Mouse (Mus musculus): ENCODE results near the gene Dbt. TPM values are rescaled to one million over a fixed set of nuclear protein-coding genes. Genes with fewer than 3 reads are reported as not detected.

Dbt gene
- 4.0 and 5.4 TPM in 2 replicates for polyA plus RNA-seq (2012; rRNA removed)

GRCm38 (mm10) chr3:116512904-116513716 is at the start of gene Dbt:
TSS of gene Dbt (plus strand) at chr3:116513070.

GRCm38 (mm10) chr3:116507772-116508351 is 5.0 kb upstream of the Dbt start, which contains the start of gene Rtca:
TSS of gene Rtca (minus strand) at chr3:116508208.

GRCm38 (mm10) chr3:116562408-116563094 is 49.7 kb downstream of the Dbt start, which contains the start of gene Lrrc39:
TSS of gene Lrrc39 (plus strand) at chr3:116562973.

GRCm38 (mm10) chr3:116594728-116595602 is 82.1 kb downstream of the Dbt start, which contains the start of gene Sass6:
TSS of gene Sass6 (plus strand) at chr3:116594982.

Other genes starting within 250 kb of the Dbt start
- gene Cdc14a, start 89.0 kb upstream of the Dbt start, polyA plus RNA-seq (2012; rRNA removed), result 11.7 and 21.4 TPM in 2 replicates
- gene Rtca, start 4.9 kb upstream of the Dbt start, polyA plus RNA-seq (2012; rRNA removed), result 40.8 and 58.8 TPM in 2 replicates
- gene Lrrc39, start 49.9 kb downstream of the Dbt start, polyA plus RNA-seq (2012; rRNA removed), result 0.36 and 0.67 TPM in 2 replicates
- gene Sass6, start 81.9 kb downstream of the Dbt start, polyA plus RNA-seq (2012; rRNA removed), result 1.0 TPM in 2 replicates
- gene Trmt13, start 101.5 kb downstream of the Dbt start, polyA plus RNA-seq (2012; rRNA removed), result 2.9 and 3.1 TPM in 2 replicates
- 16.0 and 16.8 TPM in 2 replicates for gene Mfsd14a, start 149.6 kb downstream of the Dbt start, polyA plus RNA-seq (2012; rRNA removed)
- gene Gm43191, start 168.2 kb downstream of the Dbt start, polyA plus RNA-seq (2012; rRNA removed), result not detected in 2 replicates
- gene Slc35a3, start 199.8 kb downstream of the Dbt start, polyA plus RNA-seq (2012; rRNA removed), result 3.2 and 5.4 TPM in 2 replicates